17 mouse cellular contexts compared by ENCODE assay signal in the genomic region with DNA sequence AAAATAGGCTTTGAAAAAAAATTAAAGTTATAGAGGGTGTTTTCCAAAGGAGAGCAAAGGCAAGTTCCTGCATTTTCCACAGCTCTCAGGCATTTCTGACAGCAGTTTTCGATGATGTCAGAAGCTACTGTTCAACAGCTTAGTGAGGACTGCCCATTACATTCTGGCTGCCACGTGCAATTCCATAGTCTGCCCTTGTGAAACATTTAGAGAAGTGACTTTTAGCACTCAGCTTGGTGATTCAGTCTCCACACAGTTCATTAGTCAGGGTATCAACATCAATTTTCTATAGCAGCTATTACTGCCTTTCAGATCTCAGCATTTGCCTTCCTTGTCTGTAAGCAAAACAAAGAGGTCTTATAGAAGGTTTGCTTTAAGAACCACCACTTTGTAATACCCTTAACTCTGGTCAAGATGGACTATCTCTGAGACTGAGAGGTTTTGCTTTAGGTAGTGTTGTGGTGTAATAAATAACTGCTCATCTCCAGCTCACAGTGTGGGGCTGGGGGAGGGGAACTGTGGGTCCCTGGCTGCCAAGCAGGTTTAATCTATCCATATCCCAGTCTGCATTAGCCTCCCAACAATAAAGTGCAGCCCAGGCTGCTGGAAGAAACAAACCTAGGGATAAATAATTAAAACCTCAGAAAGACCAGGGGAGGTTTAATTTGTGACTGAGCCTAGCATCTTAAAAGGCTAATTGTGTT.
A peak's percentile ranks its signal among the peaks of the same experiment; 100 is the strongest.
DNase-seq lines count a peak whose midpoint lies in the region; ATAC-seq and TF ChIP-seq lines count a peak whose summit lies in the region.
"Had no signal": no experiment of that assay in that cellular context is flagged by ENCODE, and none has a peak within 500 bp of the region (broad histone marks: within the 10 kb centered on the region; RNA-seq: fewer than 3 reads in every experiment).

No protein-coding gene starts in this region.

- in situ Hi-C loops in Patski (cut with MboI; ENCODE audit: low pct_unique_long_range_greater_than_20kb) = no loop called here

- H3K4me1 ChIP-seq in lung, postnatal 0 days (ENCODE audit: insufficient read depth, low read depth, low read length) = no peaks in the 10 kb centered on the region
- H3K4me1 ChIP-seq in lung, adult 2 months (ENCODE audit: control insufficient read depth, insufficient read depth, low read length) = peaks cover 3% of the 10 kb centered on the region
- H3K4me1 ChIP-seq in bone marrow macrophage, adult 2 months (ENCODE audit: control insufficient read depth, insufficient read depth, low read length) = peaks cover 13% of the 10 kb centered on the region
- no peaks in the 10 kb centered on the region for H3K4me1 ChIP-seq in midbrain, embryonic 16.5 days (ENCODE audit: control insufficient read depth, insufficient read depth, low read length)
- H3K4me1 ChIP-seq: megakaryocyte, embryonic 14.5 days had no signal

- POLR2A ChIA-PET in Patski (lab: Charles Lee) = no interaction called here

- H3K4me3 ChIP-seq in lung, postnatal 0 days (ENCODE audit: low read depth, low read length) = no peak overlapping the region
- no peak overlapping the region for H3K4me3 ChIP-seq in lung, adult 2 months (replicated peaks; ENCODE audit: extremely low read depth, low read depth, low read length)
- no peak overlapping the region for H3K4me3 ChIP-seq in bone marrow macrophage, adult 2 months (ENCODE audit: insufficient read depth, low read length)
- no peak overlapping the region for H3K4me3 ChIP-seq in midbrain, embryonic 16.5 days (ENCODE audit: low read depth, low read length)
- H3K4me3 ChIP-seq: erythroblast, embryonic 14.5 days; megakaryocyte, embryonic 14.5 days had no signal

- TF ChIP-seq CTCF in lung, postnatal 0 days (IDR thresholded peaks at IDR 0.05) = no peak
- no peak for TF ChIP-seq CTCF in lung, adult 2 months (IDR thresholded peaks at IDR 0.05; ENCODE audit: insufficient read depth, low read length)
- no peak for TF ChIP-seq CTCF in Patski (IDR thresholded peaks at IDR 0.05)
- TF ChIP-seq CTCF in bone marrow macrophage, adult 2 months (IDR thresholded peaks at IDR 0.05; ENCODE audit: low read depth, low read length) = no peak

- no peaks in the 10 kb centered on the region for H3K36me3 ChIP-seq in lung, postnatal 0 days (ENCODE audit: insufficient read depth, low read length)
- no peaks in the 10 kb centered on the region for H3K36me3 ChIP-seq in midbrain, embryonic 16.5 days (ENCODE audit: control insufficient read depth, insufficient read depth, low read length)

- no peak overlapping the region for H3K9ac ChIP-seq in lung, postnatal 0 days (replicated peaks; ENCODE audit: low read depth)
- no peak overlapping the region for H3K9ac ChIP-seq in midbrain, embryonic 16.5 days (ENCODE audit: low read depth, low read length)
- H3K9ac ChIP-seq: lung, embryonic 14.5 days had no signal

- TF ChIP-seq POLR2A in lung, adult 2 months (IDR thresholded peaks at IDR 0.05; ENCODE audit: borderline replicate concordance, extremely low read depth, low read depth, low read length) = no peak
- no peak for TF ChIP-seq POLR2A in bone marrow macrophage, adult 2 months (IDR thresholded peaks at IDR 0.05; ENCODE audit: borderline replicate concordance, low read depth, low read length)

- peak; percentile 61 for ATAC-seq in lung, postnatal 0 days
- ATAC-seq in Patski = peak; percentile 44
- peak; percentile 65; the same call in 1 of the 2 replicates for ATAC-seq in midbrain, embryonic 16.5 days

- 45% methylated on average over 2 of the region's 2 CpGs for WGBS in lung, postnatal 0 days
- 48% methylated on average over 2 of the region's 2 CpGs for WGBS in lung, adult 2 months
- WGBS in midbrain, embryonic 16.5 days = 84% methylated on average over 2 of the region's 2 CpGs

- TF ChIP-seq EP300 in lung, postnatal 0 days (IDR thresholded peaks at IDR 0.05) = peak; percentile 40; the same call in 1 of the 2 replicates

- H3K4me2 ChIP-seq in lung, postnatal 0 days (replicated peaks; ENCODE audit: low read depth, low read length) = no peak overlapping the region
- no peak overlapping the region for H3K4me2 ChIP-seq in midbrain, embryonic 16.5 days (ENCODE audit: low read length)
- H3K4me2 ChIP-seq: lung, embryonic 14.5 days had no signal

- CTCF ChIA-PET in Patski (lab: Charles Lee) = interaction anchor here (1.0 kb wide), 1 partner anchor 16 kb away, joined by 3 read pairs; no protein-coding TSS in a partner anchor

- H3K9me3 ChIP-seq in lung, postnatal 0 days (ENCODE audit: low read length) = no peaks in the 10 kb centered on the region
- no peaks in the 10 kb centered on the region for H3K9me3 ChIP-seq in midbrain, embryonic 16.5 days (replicated peaks; ENCODE audit: control insufficient read depth, low read length, poor library complexity, severe bottlenecking)

- DNase-seq in lung, postnatal 0 days (ENCODE audit: low spot score) = peak; percentile 74
- no peak for DNase-seq in lung, adult 2 months
- no peak for DNase-seq in Patski (ENCODE audit: low read depth, low spot score)
- no peak for DNase-seq in left cerebral cortex, adult 18-20 months (ENCODE audit: low spot score in 2 of 2)
- no peak for DNase-seq in adrenal gland, postnatal 25 days
- DNase-seq: cerebellum, adult 18-20 months; cerebellum, postnatal 36 days; heart, adult 11 months; kidney, adult 2 months; layer of hippocampus, postnatal 36 days; lung, embryonic 14.5 days; right cerebral cortex, postnatal 25 days; thymus, postnatal 14 days had no signal

- no peaks in the 10 kb centered on the region for H3K27me3 ChIP-seq in lung, postnatal 0 days (replicated peaks; ENCODE audit: insufficient read depth, low read length)
- H3K27me3 ChIP-seq in Patski = no peaks in the 10 kb centered on the region
- no peaks in the 10 kb centered on the region for H3K27me3 ChIP-seq in midbrain, embryonic 16.5 days (ENCODE audit: control insufficient read depth, insufficient read depth, low read depth, low read length)
- H3K27me3 ChIP-seq: megakaryocyte, embryonic 14.5 days had no signal

- H3K27ac ChIP-seq in lung, postnatal 0 days (ENCODE audit: low read length) = no peak overlapping the region
- peak overlapping the region; percentile 20; the same call in 1 of the 2 replicates for H3K27ac ChIP-seq in bone marrow macrophage, adult 2 months (ENCODE audit: insufficient read depth, low read depth, low read length)
- no peak overlapping the region for H3K27ac ChIP-seq in midbrain, embryonic 16.5 days (ENCODE audit: low read length)
